Mouse (Mus musculus) kidney, embryonic 14.5 days (tissue): ENCODE measurements around the gene Mmp21. TPM values are rescaled to one million over a fixed set of nuclear protein-coding genes. Genes with fewer than 3 reads are reported as not detected.
"Not testable (repeated sequence)": the region's sequence is repeated elsewhere in the genome, so short reads cannot be mapped to it uniquely, and the experiment has no call there.

Experiments
- ATAC-seq: fragments of 200-750 bp; cut with Nextera tagmentation; 2 replicates; pipeline ENCODE4 v1.8.0; 2017; ENCODE audit warnings: moderate number of reproducible peaks, mild to moderate bottlenecking, moderate TSS enrichment, moderate library complexity; ENCODE audit not compliant: low FRiP score, low TSS enrichment
- H3K27ac ChIP-seq: fragments of 300-500 bp; sonication (generic); 2 replicates; pipeline ENCODE4 v1.5.1; 2014; ENCODE audit warnings: low read depth, mild to moderate bottlenecking, low read length, moderate library complexity, mixed read lengths
- H3K27me3 ChIP-seq: fragments of 300-500 bp; sonication (generic); 2 replicates; pipeline ENCODE4 v1.6.1; 2014; ENCODE audit warnings: mild to moderate bottlenecking, low read length; ENCODE audit not compliant: control insufficient read depth, insufficient read depth
- H3K36me3 ChIP-seq: fragments of 300-500 bp; sonication (generic); 2 replicates; pipeline ENCODE4 v1.6.1; 2014; ENCODE audit warnings: low read length, mixed read lengths; ENCODE audit not compliant: control insufficient read depth, insufficient read depth
- H3K4me1 ChIP-seq: fragments of 300-500 bp; sonication (generic); 2 replicates; pipeline ENCODE4 v1.6.1; 2014; ENCODE audit warnings: low read length, mixed read lengths; ENCODE audit not compliant: control insufficient read depth, insufficient read depth
- H3K4me2 ChIP-seq: fragments of 300-500 bp; sonication (generic); replicated peaks from 2 replicates; pipeline ENCODE4 v1.6.1; 2014; ENCODE audit warnings: low read depth, mild to moderate bottlenecking, low read length
- H3K4me3 ChIP-seq: fragments of 300-500 bp; sonication (generic); 2 replicates; pipeline ENCODE4 v1.5.1; 2014; ENCODE audit warnings: mild to moderate bottlenecking, low read length
- H3K9ac ChIP-seq: fragments of 300-500 bp; sonication (generic); 2 replicates; pipeline ENCODE4 v1.6.1; 2014; ENCODE audit warnings: low read depth, mild to moderate bottlenecking, low read length, moderate library complexity
- H3K9me3 ChIP-seq: fragments of 300-500 bp; sonication (generic); 2 replicates; pipeline ENCODE4 v1.6.1; 2016; ENCODE audit warnings: low read length; ENCODE audit not compliant: control insufficient read depth
- WGBS: fragments of 180-500 bp; shearing (Covaris S2); extraction: QIAGEN DNeasy Blood & Tissue Kit; methylation state at CpG from one replicate; pipeline ENCODE4 v1.1.7; 2014; 5-methylcytosine and 5-hydroxymethylcytosine counted together
- polyA plus RNA-seq: library from polyadenylated mRNA; unstranded; fragments of >200 nt; fragmentation: Nextera tagmentation; extraction: Ambion mirVana; gene quantifications from 2 replicates; pipeline ENCODE4 v1.2.1, GENCODE M21; 2014

Mmp21 gene
- polyA plus RNA-seq, 1 experiment from 2014 or later = not detected

- no peak overlapping the region for H3K4me2 ChIP-seq
- ATAC-seq = no peak
- no peaks in the 10 kb centered on the region for H3K27me3 ChIP-seq
- no peaks in the 10 kb centered on the region for H3K4me1 ChIP-seq
- H3K27ac ChIP-seq = no peak overlapping the region
- 94% methylated on average over 7 of the region's 7 CpGs for WGBS
- no peak overlapping the region for H3K9ac ChIP-seq
- H3K36me3 ChIP-seq = no peaks in the 10 kb centered on the region; the same call in 1 of the 2 replicates
- H3K4me3 ChIP-seq = no peak overlapping the region
- peaks cover 4% of the 10 kb centered on the region; the same call in 1 of the 2 replicates for H3K9me3 ChIP-seq
Measured at GRCm38 (mm10) chr7:133703906-133704305, 24.0 kb upstream of the Mmp21 start.

GRCm38 (mm10) chr7:133702333-133702732, 22.5 kb upstream of the Mmp21 start:
- 93% methylated on average over 10 of the region's 10 CpGs for WGBS
- Histone ChIP-seq H3K9ac (no peak overlapping the region), H3K9me3 (no peaks in the 10 kb centered on the region), H3K4me3 (no peak overlapping the region), H3K36me3 (no peaks in the 10 kb centered on the region; the same call in 1 of the 2 replicates), H3K4me2 (no peak overlapping the region), H3K27ac (no peak overlapping the region), H3K4me1 (no peaks in the 10 kb centered on the region), H3K27me3 (no peaks in the 10 kb centered on the region)
- ATAC-seq = no peak

DNA sequence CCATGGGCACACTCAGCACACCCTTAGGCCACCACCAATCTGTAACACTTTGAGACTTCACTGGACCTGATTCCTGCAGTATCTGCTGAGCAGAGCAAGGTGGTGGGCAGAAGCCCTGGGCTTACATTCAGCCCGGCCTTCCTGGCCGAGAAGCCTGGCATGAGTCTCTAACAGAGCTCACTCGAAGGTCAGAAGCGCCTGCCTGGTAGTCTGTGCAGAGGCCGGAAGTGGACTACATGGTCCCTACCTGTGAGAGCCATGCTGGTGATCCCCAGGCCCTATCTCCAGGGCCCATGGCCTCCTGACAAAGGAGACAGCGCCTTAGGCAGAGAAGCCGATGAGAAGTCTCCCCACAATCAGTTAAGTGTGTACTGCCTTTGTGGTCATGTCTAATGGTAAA, 21.5 kb upstream of the Mmp21 start:
- ATAC-seq = no peak
- Histone ChIP-seq H3K9me3 (no peaks in the 10 kb centered on the region), H3K4me1 (no peaks in the 10 kb centered on the region), H3K9ac (no peak overlapping the region), H3K4me2 (no peak overlapping the region), H3K36me3 (no peaks in the 10 kb centered on the region; the same call in 1 of the 2 replicates), H3K4me3 (no peak overlapping the region), H3K27ac (no peak overlapping the region), H3K27me3 (no peaks in the 10 kb centered on the region)
- WGBS = 92% methylated on average over 7 of the region's 7 CpGs

- Histone ChIP-seq H3K9ac (no peak overlapping the region), H3K9me3 (no peaks in the 10 kb centered on the region), H3K27me3 (no peaks in the 10 kb centered on the region), H3K27ac (no peak overlapping the region), H3K36me3 (no peaks in the 10 kb centered on the region; the same call in 1 of the 2 replicates), H3K4me3 (no peak overlapping the region), H3K4me1 (no peaks in the 10 kb centered on the region), H3K4me2 (no peak overlapping the region)
- 91% methylated on average over 4 of the region's 4 CpGs for WGBS
- no peak for ATAC-seq
Measured at GRCm38 (mm10) chr7:133699885-133700284, 20.0 kb upstream of the Mmp21 start.

- Histone ChIP-seq H3K9ac (no peak overlapping the region), H3K9me3 (no peaks in the 10 kb centered on the region), H3K27ac (no peak overlapping the region), H3K4me2 (no peak overlapping the region), H3K27me3 (no peaks in the 10 kb centered on the region), H3K4me3 (no peak overlapping the region), H3K36me3 (no peaks in the 10 kb centered on the region; the same call in 1 of the 2 replicates), H3K4me1 (no peaks in the 10 kb centered on the region)
- ATAC-seq = no peak
- 89% methylated on average over 12 of the region's 12 CpGs for WGBS
Measured at GRCm38 (mm10) chr7:133698021-133698709, 18.3 kb upstream of the Mmp21 start.

GRCm38 (mm10) chr7:133685644-133686043, 5.8 kb upstream of the Mmp21 start:
- H3K4me2 ChIP-seq, H3K36me3 ChIP-seq, H3K4me3 ChIP-seq, H3K27ac ChIP-seq, H3K9ac ChIP-seq, H3K27me3 ChIP-seq, H3K4me1 ChIP-seq, ATAC-seq, H3K9me3 ChIP-seq: not testable (repeated sequence)

GRCm38 (mm10) chr7:133684701-133685100, 4.8 kb upstream of the Mmp21 start:
- Histone ChIP-seq H3K36me3 (peaks cover 7% of the 10 kb centered on the region), H3K4me3 (no peak overlapping the region), H3K9ac (no peak overlapping the region), H3K27ac (no peak overlapping the region), H3K27me3 (no peaks in the 10 kb centered on the region), H3K9me3 (peaks cover 5% of the 10 kb centered on the region; the same call in 1 of the 2 replicates), H3K4me2 (no peak overlapping the region), H3K4me1 (no peaks in the 10 kb centered on the region)
- 92% methylated on average over 6 of the region's 6 CpGs for WGBS
- ATAC-seq = no peak

GRCm38 (mm10) chr7:133684110-133684509, 4.2 kb upstream of the Mmp21 start:
- 94% methylated on average over 5 of the region's 5 CpGs for WGBS
- H3K4me1 ChIP-seq = no peaks in the 10 kb centered on the region
- H3K9me3 ChIP-seq = peaks cover 5% of the 10 kb centered on the region; the same call in 1 of the 2 replicates
- H3K4me3 ChIP-seq = no peak overlapping the region
- no peak overlapping the region for H3K9ac ChIP-seq
- H3K36me3 ChIP-seq = peaks cover 7% of the 10 kb centered on the region
- H3K27ac ChIP-seq = no peak overlapping the region
- no peak for ATAC-seq
- no peak overlapping the region for H3K4me2 ChIP-seq
- H3K27me3 ChIP-seq = no peaks in the 10 kb centered on the region

GRCm38 (mm10) chr7:133683626-133684025, 3.8 kb upstream of the Mmp21 start:
- no peak for ATAC-seq
- 83% methylated on average over 5 of the region's 5 CpGs for WGBS
- Histone ChIP-seq H3K4me2 (no peak overlapping the region), H3K9ac (no peak overlapping the region), H3K27ac (no peak overlapping the region), H3K27me3 (no peaks in the 10 kb centered on the region), H3K4me1 (no peaks in the 10 kb centered on the region), H3K9me3 (peaks cover 5% of the 10 kb centered on the region; the same call in 1 of the 2 replicates), H3K36me3 (peaks cover 4% of the 10 kb centered on the region), H3K4me3 (no peak overlapping the region)
